Mouse (Mus musculus) adrenal gland, postnatal 10 days (tissue): ENCODE data around the gene Nlrp5. TPM values are rescaled to one million over a fixed set of nuclear protein-coding genes. Genes with fewer than 3 reads are reported as not detected.
"Not testable (repeated sequence)": the region's sequence is repeated elsewhere in the genome, so short reads cannot be mapped to it uniquely, and the experiment has no call there.

Source experiments
- DNase-seq: peaks from one replicate; pipeline ENCODE4 v3.0.0; 2021; ENCODE audit warnings: mixed read lengths
- long read RNA-seq, 2 experiments: library from polyadenylated mRNA; stranded (forward); transcript quantifications; one replicate each; pipeline ENCODE4 v2.0.0; 2021
- microRNA-seq: library from miRNA; unstranded; fragments of <30 nt; microRNA quantifications from one replicate; pipeline ENCODE4 v1.2.0, GENCODE M21; 2021
- total RNA-seq, 2 experiments: library from RNA; stranded (reverse); gene quantifications; 2 replicates each; pipeline ENCODE4 v1.2.3; 2021

Gene Nlrp5
- under 1 TPM in 1 of 2 experiments, not detected in 1; 0.55 TPM for total RNA-seq
- long read RNA-seq, experiment 1, result 0 reads
- long read RNA-seq, experiment 2, result 0 reads

DNA sequence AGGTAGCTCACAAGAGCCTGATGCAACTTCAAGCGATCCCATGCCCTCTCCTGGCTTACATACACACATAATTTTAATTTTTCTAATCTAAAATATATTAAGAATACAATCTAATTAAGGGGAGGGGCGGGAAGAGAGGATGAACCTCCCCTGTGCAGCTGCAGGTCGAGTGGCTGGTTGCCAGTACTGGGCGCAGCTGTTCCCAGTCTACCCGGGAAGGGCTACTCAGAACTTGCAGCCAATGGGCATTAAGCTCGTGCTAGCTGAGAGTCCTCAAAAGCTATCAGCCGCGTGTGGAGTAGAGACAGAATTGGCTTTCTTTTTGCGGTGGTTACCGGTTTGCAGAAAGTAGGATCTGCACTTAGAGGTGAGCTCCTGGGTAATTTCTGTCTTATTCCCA lies at the start of gene Nlrp5:
Nlrp5 (plus strand) TSS at position 301 of the 400 bp plus-strand sequence.
- no peak for DNase-seq

DNA sequence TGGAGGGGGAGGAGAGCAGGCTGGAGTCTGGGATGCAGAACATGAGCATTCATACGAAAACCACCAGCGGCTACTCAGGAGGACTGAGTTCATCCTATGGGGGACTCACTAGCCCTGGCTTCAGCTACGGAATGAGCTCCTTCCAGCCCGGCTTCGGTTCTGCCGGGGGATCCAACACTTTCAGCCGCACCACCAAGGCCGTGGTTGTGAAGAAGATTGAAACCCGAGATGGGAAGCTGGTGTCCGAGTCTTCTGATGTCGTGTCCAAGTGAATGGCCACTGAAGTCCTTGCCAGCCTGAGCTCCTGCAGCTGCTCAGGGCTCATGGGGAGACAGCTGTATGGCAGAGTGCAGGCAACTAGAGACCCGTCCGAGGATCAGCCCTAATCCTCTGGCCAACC lies 27.4 kb upstream of the Nlrp5 start:
- DNase-seq, result not testable (repeated sequence)

DNA sequence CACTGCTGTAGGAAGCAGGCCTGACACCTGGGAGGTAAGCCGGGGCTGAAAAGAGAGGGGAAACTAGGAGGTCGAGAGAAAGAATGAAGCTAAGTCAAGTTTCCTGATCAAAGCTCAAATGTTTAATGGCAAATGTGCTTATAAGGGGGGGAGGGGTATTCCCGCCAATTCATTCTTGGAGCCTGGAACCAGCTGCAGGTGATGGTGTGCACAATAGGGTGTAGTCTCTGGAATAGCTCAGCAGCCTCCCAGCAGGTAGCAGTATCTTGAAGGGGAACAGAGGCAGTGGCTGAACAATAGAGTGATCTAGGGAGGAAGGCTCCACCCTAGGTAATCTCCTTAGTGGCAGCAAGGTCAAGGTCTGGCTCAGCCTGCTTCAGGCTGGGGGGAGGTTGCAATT lies 84.5 kb downstream of the Nlrp5 start:
- DNase-seq, result not testable (repeated sequence)

DNA sequence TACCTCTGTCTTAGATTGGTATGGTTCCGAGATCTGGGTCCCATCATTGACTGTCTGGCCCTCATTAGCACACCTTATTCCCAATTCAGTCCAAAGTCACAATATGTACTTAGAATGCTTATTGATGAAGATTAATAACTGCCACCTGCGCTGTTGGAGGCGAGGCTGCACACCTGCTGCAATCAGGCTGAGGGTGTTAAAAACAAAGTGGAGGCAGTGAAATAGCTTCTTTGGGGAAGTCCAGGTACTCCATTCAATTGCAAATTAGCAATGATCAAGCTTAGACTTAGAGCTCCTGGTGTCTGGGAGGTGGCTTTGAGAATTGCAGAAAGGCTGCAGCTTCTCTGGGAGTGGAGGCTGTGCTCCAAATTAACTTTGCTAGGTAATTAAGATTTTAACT lies 85.1 kb downstream of the Nlrp5 start:
- DNase-seq, result not testable (repeated sequence)

DNA sequence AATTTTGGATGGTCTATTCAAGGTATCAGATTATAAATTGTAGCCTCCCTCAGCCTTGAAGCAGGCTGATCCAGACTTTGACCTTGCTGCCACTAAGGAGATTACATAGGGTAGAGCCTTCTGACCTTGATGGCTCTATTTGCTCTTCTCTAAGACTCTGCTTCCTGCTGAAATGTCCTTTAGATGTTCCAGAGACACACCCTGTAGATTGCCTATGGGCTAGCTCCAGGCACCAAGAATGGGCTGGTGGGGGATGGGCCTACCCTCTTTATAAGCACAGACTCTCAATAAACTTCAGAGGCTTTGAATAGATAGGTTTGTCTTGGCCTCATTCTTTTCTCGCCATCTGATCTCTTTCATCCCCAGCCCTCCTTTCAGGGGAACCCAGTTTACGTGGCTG lies 87.2 kb downstream of the Nlrp5 start:
- DNase-seq, result not testable (repeated sequence)

Small RNA genes lying within 50 kb of the gene (microRNA-seq; reads per million reads assigned to microRNA genes)
- not detected for gene Gm25196

Other genes starting within 250 kb of the Nlrp5 start
- gene Gm10662, start 241.4 kb upstream of the Nlrp5 start, total RNA-seq, result not detected
- not detected for gene Vmn1r165, start 168.6 kb upstream of the Nlrp5 start, total RNA-seq
- not detected for gene Vmn1r166, start 134.2 kb upstream of the Nlrp5 start, total RNA-seq
- not detected for gene Gm6902, start 107.0 kb upstream of the Nlrp5 start, total RNA-seq
- gene Nlrp4e, start 84.7 kb upstream of the Nlrp5 start, total RNA-seq, result not detected
- gene Vmn1r167, start 121.3 kb downstream of the Nlrp5 start, total RNA-seq, result not detected
- gene Vmn1r168, start 153.8 kb downstream of the Nlrp5 start, total RNA-seq, result not detected
- not detected for gene Vmn1r169, start 189.6 kb downstream of the Nlrp5 start, total RNA-seq
- gene Vmn1r170, start 220.3 kb downstream of the Nlrp5 start, total RNA-seq, result not detected
- gene Vmn1r171, start 244.8 kb downstream of the Nlrp5 start, total RNA-seq, result not detected